Mouse (Mus musculus): ENCODE measurements around the gene Isg20l2.

- TF ChIP-seq CTCF (IDR thresholded peaks at IDR 0.05; ENCODE audit: low read depth) (no peak), EP300 (IDR thresholded peaks at IDR 0.05; ENCODE audit: low read depth) (no peak)
Observed at GRCm38 (mm10) chr3:87949955-87950515, 19.9 kb downstream of the Isg20l2 start.

All from liver, postnatal 0 days (tissue).